Comparison of ENCODE assay signal across 8 mouse cellular contexts in the genomic region with DNA sequence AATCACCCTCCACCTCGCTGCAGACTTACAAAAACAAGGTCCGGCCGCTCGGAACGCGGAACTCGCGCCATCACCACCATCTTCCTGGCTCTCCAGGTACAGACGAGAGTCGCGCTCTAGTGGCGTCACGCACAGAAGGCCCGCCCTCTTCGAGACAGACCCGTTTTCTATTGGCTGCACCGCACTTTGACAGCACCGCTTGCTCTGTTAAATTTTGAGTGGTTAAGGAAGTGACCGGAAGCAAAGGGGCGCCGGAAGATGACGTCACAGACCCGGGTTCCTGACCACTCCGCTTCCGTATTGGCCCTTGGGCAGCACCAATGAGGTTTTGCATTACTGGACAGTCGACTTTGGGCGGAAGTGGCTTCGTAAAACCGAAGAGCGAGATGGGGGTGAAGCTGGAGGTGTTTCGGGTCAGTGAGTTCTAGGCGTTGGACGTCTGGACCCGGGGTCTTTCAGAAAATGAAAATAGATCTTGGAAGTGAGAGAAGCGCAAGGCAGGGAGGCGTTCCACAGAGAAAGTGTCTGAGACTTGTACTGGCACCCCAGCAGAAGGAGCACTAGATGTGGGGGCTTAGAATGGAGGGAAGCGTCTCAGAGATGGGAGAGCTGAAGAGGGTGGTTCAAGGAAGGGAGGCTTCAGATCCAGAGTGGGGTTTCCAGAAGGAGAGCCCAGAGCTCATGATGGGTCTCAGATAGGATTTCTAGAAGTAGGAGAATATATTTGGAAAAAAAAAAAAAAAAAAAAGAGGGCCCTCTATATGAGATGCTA. TPM values are rescaled to one million over a fixed set of nuclear protein-coding genes. Genes with fewer than 3 reads are reported as not detected.
A peak's percentile ranks its signal among the peaks of the same experiment; 100 is the strongest.
DNase-seq lines count a peak whose midpoint lies in the region; ATAC-seq lines count a peak whose summit lies in the region.

A gene (minus strand): TSS at position 118 of the 772 bp plus-strand sequence.
A gene (plus strand): TSS at position 350 of the 772 bp plus-strand sequence.

- no peak within 1 kb of the TSS for H3K27ac ChIP-seq in lung, embryonic 16.5 days (ENCODE audit: low read length)

- peak within 1 kb of the TSS; percentile 87 for H3K4me2 ChIP-seq in lung, embryonic 16.5 days (ENCODE audit: low read depth, low read length)

- H3K4me1 ChIP-seq in lung, embryonic 16.5 days (replicated peaks; ENCODE audit: control insufficient read depth, insufficient read depth, low read length): peaks cover 12% of the 10 kb centered on the region

- peak; percentile 97 for ATAC-seq in hematopoietic stem cell, adult 5-6 weeks (replicated peaks in 1 of 2; ENCODE audit: insufficient read depth in 1 of 2, low FRiP score in 2 of 2, low TSS enrichment in 1 of 2, low read depth in 1 of 2, poor library complexity in 2 of 2, severe bottlenecking in 2 of 2)
- peak; percentile 99 for ATAC-seq in lung, embryonic 16.5 days (ENCODE audit: low read depth)

- no peaks in the 10 kb centered on the region for H3K27me3 ChIP-seq in lung, embryonic 16.5 days (ENCODE audit: control insufficient read depth, insufficient read depth, low read depth, low read length)

- H3K4me3 ChIP-seq in lung, embryonic 16.5 days (ENCODE audit: low read length): peak within 1 kb of the TSS; percentile 90

- H3K9ac ChIP-seq in lung, embryonic 16.5 days (ENCODE audit: low read length): peak within 1 kb of the TSS; percentile 82

- peak; percentile 99 for DNase-seq in MEL-GATA-1-ER (ENCODE audit: extremely low read depth, low read depth)
- peak; percentile 98 for DNase-seq in cerebellum, adult 8-10 months
- peak; percentile 100 for DNase-seq in forelimb bud, embryonic 11.5 days (ENCODE audit: low read depth, low spot score)
- peak; percentile 99 for DNase-seq in layer of hippocampus, adult 9-10 months (ENCODE audit: low spot score)
- DNase-seq in ovary, postnatal 10 days (ENCODE audit: low spot score): peak; percentile 89
- DNase-seq in thymus, postnatal 10 days (ENCODE audit: low spot score in 2 of 2): peak; percentile 94 to 95

- H3K36me3 ChIP-seq in lung, embryonic 16.5 days (ENCODE audit: control insufficient read depth, insufficient read depth, low read length): peaks cover 14% of the 10 kb centered on the region

- H3K9me3 ChIP-seq in lung, embryonic 16.5 days (ENCODE audit: control insufficient read depth, low read length): no peaks in the 10 kb centered on the region

- WGBS in lung, embryonic 16.5 days: under 1% methylated on average over 37 of the region's 37 CpGs

RNA-seq across cellular contexts. Expression of the first gene that starts in this region (rescaled TPM):
- 56.6 and 75.0 TPM in 2 replicates for total RNA-seq in hematopoietic stem cell, adult 5-6 weeks (2017)
- polyA plus RNA-seq in lung, embryonic 16.5 days (2015; fragmentation: Nextera tagmentation; extraction: Ambion mirVana): 56.1 and 56.3 TPM in 2 replicates

RNA-seq across cellular contexts. Expression of the second gene that starts in this region (rescaled TPM):
- 209 and 215 TPM in 2 replicates for total RNA-seq in hematopoietic stem cell, adult 5-6 weeks (2017)
- polyA plus RNA-seq in lung, embryonic 16.5 days (2015; fragmentation: Nextera tagmentation; extraction: Ambion mirVana): 97.8 and 111 TPM in 2 replicates
